Mouse (Mus musculus): ENCODE measurements around the gene E4f1.

Gene E4f1

GRCm38 (mm10) chr17:24415011-24415410 is 55.1 kb downstream of the E4f1 start:
- DNase-seq (ENCODE audit: low spot score), result no peak

GRCm38 (mm10) chr17:24414230-24414976 is 55.7 kb downstream of the E4f1 start, which contains the start of gene Rnps1:
Gene Rnps1, plus strand, starts transcription at chr17:24414565.
- peak; percentile 100 for DNase-seq (ENCODE audit: low spot score)

- DNase-seq (ENCODE audit: low spot score), result peak; percentile 52
These were observed 56.4 kb downstream of the E4f1 start for GRCm38 (mm10) chr17:24413557-24414211.

- no peak for DNase-seq (ENCODE audit: low spot score)
These were observed 62.9 kb downstream of the E4f1 start for GRCm38 (mm10) chr17:24407116-24407803.

GRCm38 (mm10) chr17:24402371-24402770 is 67.7 kb downstream of the E4f1 start:
- no peak for DNase-seq (ENCODE audit: low spot score)

GRCm38 (mm10) chr17:24394456-24394855 is 75.7 kb downstream of the E4f1 start:
- DNase-seq (ENCODE audit: low spot score), result no peak

Measured in c-Kit-positive CD71-positive TER-119-positive erythroid progenitor cells, embryonic 14.5 days (primary cell).